Mouse (Mus musculus) stomach, embryonic 15.5 days (tissue): Measurements from ENCODE around the gene Bhlha9. TPM values are rescaled to one million over a fixed set of nuclear protein-coding genes. Genes with fewer than 3 reads are reported as not detected.

ENCODE experiments used
- ATAC-seq: fragments of 200-750 bp; cut with Nextera tagmentation; 2 replicates; pipeline ENCODE4 v1.8.0; 2017; ENCODE audit warnings: low read depth, moderate number of reproducible peaks, moderate TSS enrichment; ENCODE audit not compliant: insufficient read depth, low FRiP score
- H3K27ac ChIP-seq: fragments of 300-500 bp; sonication (generic); 2 replicates; pipeline ENCODE4 v1.5.1; 2015; ENCODE audit warnings: mild to moderate bottlenecking, inconsistent platforms
- H3K27me3 ChIP-seq: fragments of 300-500 bp; sonication (generic); replicated peaks from 2 replicates; pipeline ENCODE4 v1.6.1; 2015; ENCODE audit warnings: inconsistent platforms
- H3K36me3 ChIP-seq: fragments of 300-500 bp; sonication (generic); 2 replicates; pipeline ENCODE4 v1.6.1; 2015; ENCODE audit warnings: inconsistent platforms
- H3K4me1 ChIP-seq: fragments of 300-500 bp; sonication (generic); 2 replicates; pipeline ENCODE4 v1.6.1; 2015; ENCODE audit warnings: inconsistent platforms
- H3K4me2 ChIP-seq: fragments of 300-500 bp; sonication (generic); 2 replicates; pipeline ENCODE4 v1.6.1; 2015; ENCODE audit warnings: mild to moderate bottlenecking, inconsistent platforms
- H3K4me3 ChIP-seq: fragments of 300-500 bp; sonication (generic); replicated peaks from 2 replicates; pipeline ENCODE4 v1.5.1; 2015; ENCODE audit warnings: inconsistent platforms
- H3K9ac ChIP-seq: fragments of 300-500 bp; sonication (generic); 2 replicates; pipeline ENCODE4 v1.6.1; 2015; ENCODE audit warnings: inconsistent platforms
- H3K9me3 ChIP-seq: fragments of 300-500 bp; sonication (generic); 2 replicates; pipeline ENCODE4 v1.6.1; 2016; ENCODE audit warnings: inconsistent platforms
- WGBS: fragments of 180-500 bp; shearing (Covaris S2); methylation state at CpG from one replicate; pipeline ENCODE4 v1.1.7; 2015; 5-methylcytosine and 5-hydroxymethylcytosine counted together
- polyA plus RNA-seq: library from polyadenylated mRNA; unstranded; fragments of >200 nt; fragmentation: Nextera tagmentation; extraction: Ambion mirVana; gene quantifications from 2 replicates; pipeline ENCODE4 v1.2.1, GENCODE M21; 2015

Gene Bhlha9
- polyA plus RNA-seq, 1 experiment from 2014 or later, result 0.28 TPM

DNA sequence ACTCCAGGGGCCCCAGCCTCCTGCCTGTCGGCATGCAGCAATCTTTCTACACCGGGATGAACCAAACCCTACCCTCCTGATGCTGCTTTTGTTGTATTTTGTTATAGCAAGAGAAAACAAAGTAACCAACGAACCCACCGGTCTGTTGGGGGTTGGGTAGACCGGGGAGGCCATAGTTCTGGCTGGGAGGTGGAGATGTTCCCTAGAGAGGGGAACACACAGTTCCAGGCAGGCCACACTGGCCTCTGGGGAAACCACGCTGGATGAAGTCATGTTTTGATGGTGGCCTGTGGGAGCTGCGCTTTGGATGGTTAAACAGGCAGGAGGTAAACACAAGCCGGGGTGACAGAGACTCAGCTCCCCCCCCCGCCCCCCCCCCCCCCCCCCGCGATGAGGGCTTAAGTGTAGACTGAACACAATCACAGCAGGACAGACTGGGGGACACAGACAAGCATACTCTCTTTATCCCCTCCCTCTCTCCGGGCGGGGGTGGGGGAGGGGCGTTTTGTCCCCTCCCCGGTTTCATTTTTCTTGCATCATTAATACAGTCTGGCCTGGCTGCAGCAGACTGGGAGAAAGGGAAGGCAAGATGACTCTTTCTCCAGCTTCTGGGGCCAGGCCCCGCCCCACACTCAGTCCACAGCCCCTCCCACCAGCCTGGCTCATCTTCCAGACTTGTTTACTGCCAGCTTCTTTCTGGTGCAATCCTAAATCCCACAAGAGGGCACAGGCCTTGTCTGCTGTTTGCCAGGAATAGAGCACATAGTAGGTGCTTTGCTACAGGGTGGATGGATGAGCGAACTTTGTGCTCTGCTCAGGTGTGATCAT, 37.6 kb downstream of the Bhlha9 start:
- Histone ChIP-seq H3K4me2 (no peak overlapping the region), H3K4me3 (no peak overlapping the region), H3K36me3 (no peaks in the 10 kb centered on the region), H3K4me1 (peaks cover 2% of the 10 kb centered on the region; the same call in 1 of the 2 replicates), H3K27me3 (no peaks in the 10 kb centered on the region), H3K27ac (no peak overlapping the region), H3K9me3 (no peaks in the 10 kb centered on the region), H3K9ac (no peak overlapping the region)
- 23% methylated on average over 14 of the region's 17 CpGs for WGBS
- ATAC-seq, result no peak

DNA sequence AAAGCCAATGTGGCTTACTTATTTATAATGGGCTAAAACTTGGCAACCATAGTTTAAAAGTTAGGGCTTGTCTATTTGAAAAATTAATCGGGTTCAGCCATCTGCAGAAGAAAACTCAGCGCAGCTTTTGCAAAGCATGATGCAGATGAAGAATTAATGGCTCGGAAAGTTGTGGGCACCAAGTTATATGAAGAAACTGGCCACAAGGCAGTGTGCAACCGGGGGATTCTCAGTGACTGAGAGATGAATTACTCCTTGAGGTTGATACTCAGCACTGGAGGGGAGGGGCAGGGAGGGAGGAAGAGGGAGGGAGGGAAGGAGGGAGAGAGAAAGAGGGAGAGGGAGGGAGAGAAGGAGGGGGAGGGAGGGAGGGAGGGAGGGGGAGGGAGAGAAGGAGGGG, 44.7 kb downstream of the Bhlha9 start:
- ATAC-seq, result no peak
- whole genome bisulfite sequencing, result 65% methylated on average over 4 of the region's 4 CpGs
- Histone ChIP-seq H3K4me3 (no peak overlapping the region), H3K4me2 (no peak overlapping the region), H3K36me3 (no peaks in the 10 kb centered on the region), H3K27ac (no peak overlapping the region), H3K9me3 (no peaks in the 10 kb centered on the region), H3K27me3 (0 out of 2 replicates have a peak, but pooled peaks cover 2% of the 10 kb centered on the region), H3K9ac (no peak overlapping the region), H3K4me1 (no peaks in the 10 kb centered on the region)

Other genes starting within 250 kb of the Bhlha9 start
- gene Abr, start 50.2 kb upstream of the Bhlha9 start, polyA plus RNA-seq, result 37.4 and 41.8 TPM in 2 replicates
- gene Trarg1, start 7.3 kb downstream of the Bhlha9 start, polyA plus RNA-seq, result 0.61 and 0.89 TPM in 2 replicates
- 24.1 and 27.8 TPM in 2 replicates for gene Gosr1, start 91.1 kb downstream of the Bhlha9 start, polyA plus RNA-seq
- gene Cpd, start 174.5 kb downstream of the Bhlha9 start, polyA plus RNA-seq, result 12.5 and 13.3 TPM in 2 replicates
- gene Tmigd1, start 229.7 kb downstream of the Bhlha9 start, polyA plus RNA-seq, result 0.27 and 1.4 TPM in 2 replicates